Mouse (Mus musculus) frontal cortex, adult 2 months (tissue): ENCODE results near the gene Gp1bb. TPM values are rescaled to one million over a fixed set of nuclear protein-coding genes. Genes with fewer than 3 reads are reported as not detected.

Source experiments
- DNase-seq, 2 experiments: peaks; one replicate each; pipeline ENCODE4 v3.0.0; 2022; ENCODE audit warnings: low spot score in 1 of 2; ENCODE audit errors: extremely low spot score in 1 of 2
- polyA plus RNA-seq: library from polyadenylated mRNA; depleted of rRNA; stranded (reverse); fragments of >200 nt; gene quantifications from 2 replicates; pipeline ENCODE4 v1.2.3, GENCODE M21; 2012; rRNA removed

The Gp1bb gene
- polyA plus RNA-seq, 1 experiment, result 2.4 TPM

DNA sequence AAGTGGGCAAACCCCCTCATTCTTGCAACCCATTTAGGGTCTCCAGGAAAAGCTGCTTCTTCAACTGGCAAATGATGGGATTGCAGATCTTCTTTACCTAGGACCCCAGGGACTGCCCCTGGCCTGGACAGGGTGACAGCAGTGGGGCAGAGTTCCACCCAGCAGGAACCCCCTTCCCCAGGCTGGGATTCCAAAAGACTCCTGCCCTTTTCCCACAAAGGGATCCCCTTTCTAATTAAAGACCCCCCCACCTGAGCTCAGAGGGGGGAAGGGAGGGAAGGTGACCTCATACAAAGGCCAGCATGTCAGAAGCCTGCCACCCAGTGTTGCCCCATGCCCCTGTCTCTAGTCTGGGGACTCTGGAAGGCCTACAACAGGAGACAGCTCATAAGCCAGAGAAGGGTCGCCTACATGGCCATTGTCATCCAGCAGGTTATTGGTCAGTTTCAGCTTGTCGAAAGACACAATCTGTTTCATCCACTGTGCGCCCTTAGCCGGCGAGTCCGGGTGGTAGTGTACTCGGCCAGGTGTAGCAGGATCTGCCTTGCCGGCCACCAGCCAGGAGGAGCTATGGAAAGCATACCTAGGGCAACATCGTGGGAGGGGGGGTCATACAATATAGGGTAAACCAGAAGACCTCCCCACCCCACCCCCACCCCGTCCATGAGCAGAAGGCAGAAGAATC is 38.4 kb downstream of the Gp1bb start:
- no peak for DNase-seq

DNA sequence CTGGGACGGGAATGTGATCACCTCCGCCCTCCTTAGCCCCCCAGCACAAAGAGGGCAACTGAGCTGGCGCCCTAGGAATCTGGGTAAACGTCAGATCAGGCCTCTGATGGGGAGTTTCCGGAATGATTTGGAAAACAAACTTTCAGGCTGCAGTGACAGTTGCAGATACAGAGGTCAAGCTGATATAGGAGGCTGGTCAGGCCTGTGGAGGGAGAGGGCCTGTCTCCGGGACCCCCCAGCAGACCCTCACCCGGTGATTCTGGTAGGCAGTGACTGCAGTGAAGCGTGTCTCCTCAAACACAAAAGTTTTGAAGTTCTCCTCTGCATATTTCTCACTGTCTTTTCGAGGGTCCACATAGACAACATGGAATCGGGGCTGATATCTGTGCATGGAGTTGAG is 39.0 kb downstream of the Gp1bb start:
- no peak for DNase-seq

- no peak for DNase-seq
Measured at GRCm38 (mm10) chr16:18582426-18583148, 39.6 kb downstream of the Gp1bb start.

DNA sequence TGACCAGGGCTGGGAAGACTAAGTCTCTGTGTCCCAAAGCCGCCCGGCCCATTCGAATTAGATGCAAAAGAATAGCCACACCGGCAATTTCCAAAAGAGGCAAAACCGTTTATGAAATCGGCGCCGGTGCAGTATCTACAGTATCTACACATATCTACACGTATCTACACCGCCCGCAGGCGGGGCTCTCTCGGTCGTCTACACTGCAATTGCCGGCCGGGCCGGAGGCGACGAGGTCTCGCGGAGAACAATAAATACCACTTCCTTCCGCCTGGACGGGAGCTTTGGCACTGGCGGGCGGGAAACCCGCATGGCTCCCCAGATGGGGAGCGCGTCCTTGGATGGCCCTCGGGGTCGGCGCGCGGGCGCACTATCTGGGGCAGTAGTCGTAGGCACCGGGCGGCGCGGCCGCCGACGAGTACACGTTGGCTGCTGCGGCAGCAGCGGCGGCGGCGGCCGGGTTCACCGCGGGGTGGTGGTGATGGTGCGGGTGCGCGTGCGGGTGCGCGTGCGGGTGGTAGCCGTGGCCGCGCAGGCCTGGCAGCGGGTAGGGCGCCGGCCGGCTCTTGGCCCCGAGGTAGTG is 40.5 kb downstream of the Gp1bb start:
- no peak for DNase-seq

GRCm38 (mm10) chr16:18581050-18581622 is 41.1 kb downstream of the Gp1bb start:
- DNase-seq, result no peak

DNA sequence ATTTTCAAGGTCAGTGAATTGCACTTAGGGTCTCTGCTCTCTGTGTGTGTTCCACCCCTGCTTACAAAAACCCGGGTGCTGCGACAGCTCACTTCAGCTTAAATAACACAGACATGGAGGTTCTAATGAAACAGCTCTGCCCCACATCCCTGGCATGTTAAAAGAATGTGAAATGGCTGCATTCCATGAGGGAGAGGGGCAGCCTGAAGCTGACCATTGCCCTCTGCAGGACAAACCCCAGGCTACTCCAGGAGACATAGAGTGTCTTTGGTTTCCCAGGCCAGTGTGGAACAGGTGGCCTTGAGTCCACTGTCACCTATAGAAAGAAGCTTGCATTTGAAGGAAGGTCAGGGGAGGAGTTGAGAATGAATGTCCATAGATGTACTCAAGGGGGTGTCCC is 41.8 kb downstream of the Gp1bb start:
- DNase-seq, result no peak

GRCm38 (mm10) chr16:18577599-18578160 is 44.5 kb downstream of the Gp1bb start:
- DNase-seq, result no peak

DNA sequence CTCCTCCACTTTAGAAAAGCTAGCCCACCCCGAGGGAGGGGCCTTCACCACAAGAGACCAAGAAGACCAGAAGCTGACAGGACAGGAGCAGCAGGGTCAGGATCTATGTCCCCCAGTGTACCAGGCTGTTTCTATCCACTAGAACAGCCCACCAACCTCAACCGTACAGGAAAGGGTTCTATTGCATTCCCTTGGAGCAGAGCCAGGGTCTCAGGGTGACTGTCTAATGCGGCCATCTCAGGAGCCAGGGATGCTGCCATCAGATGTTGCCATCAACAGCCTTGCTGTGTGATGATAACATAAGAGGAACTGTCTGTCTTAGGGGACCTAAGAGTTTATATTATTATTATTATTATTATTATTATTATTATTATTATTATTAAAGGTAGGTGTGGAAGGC is 45.1 kb downstream of the Gp1bb start:
- DNase-seq, result no peak

GRCm38 (mm10) chr16:18574196-18574595 is 48.0 kb downstream of the Gp1bb start:
- no peak for DNase-seq

Other genes with a start within 250 kb of the Gp1bb start
- 22.9 and 25.9 TPM in 2 replicates for gene Txnrd2, start 196.0 kb downstream of the Gp1bb start, polyA plus RNA-seq
- 140 and 143 TPM in 2 replicates for gene Comt, start 195.6 kb downstream of the Gp1bb start, polyA plus RNA-seq
- 8.1 and 8.7 TPM in 2 replicates for gene Gnb1l, start 123.7 kb downstream of the Gp1bb start, polyA plus RNA-seq
- gene Rtl10, start 123.5 kb downstream of the Gp1bb start, polyA plus RNA-seq, result 4.2 and 4.6 TPM in 2 replicates
- 2.8 and 2.9 TPM in 2 replicates for gene Tbx1, start 31.7 kb downstream of the Gp1bb start, polyA plus RNA-seq
- 128 and 169 TPM in 2 replicates for gene Gm49601, start 4.0 kb upstream of the Gp1bb start, polyA plus RNA-seq
- gene Sept5, start 7.6 kb upstream of the Gp1bb start, polyA plus RNA-seq, result 772 and 810 TPM in 2 replicates
- 105 and 107 TPM in 2 replicates for gene Cldn5, start 154.4 kb upstream of the Gp1bb start, polyA plus RNA-seq
- gene Ufd1, start 189.4 kb upstream of the Gp1bb start, polyA plus RNA-seq, result 80.4 and 84.1 TPM in 2 replicates
- 2.7 and 2.8 TPM in 2 replicates for gene Cdc45, start 189.6 kb upstream of the Gp1bb start, polyA plus RNA-seq
- gene 2510002D24Rik, start 214.2 kb upstream of the Gp1bb start, polyA plus RNA-seq, result 48.2 and 51.1 TPM in 2 replicates
- 0.57 TPM in 1 of 2 replicates, not detected in the other for gene Gm28539, start 214.2 kb upstream of the Gp1bb start, polyA plus RNA-seq